Mouse (Mus musculus) thymus, adult 2 months (tissue): ENCODE data around the gene Chml. TPM values are rescaled to one million over a fixed set of nuclear protein-coding genes. Genes with fewer than 3 reads are reported as not detected.
A peak's percentile ranks its signal among the peaks of the same experiment; 100 is the strongest.

ENCODE experiments used
- DNase-seq: peaks from one replicate; pipeline ENCODE4 v3.0.0; 2021
- H3K27ac ChIP-seq: fragments of 200-500 bp; 2 replicates; pipeline ENCODE4 v1.5.1; 2012; ENCODE audit warnings: low read length, control low read depth; ENCODE audit not compliant: control insufficient read depth, insufficient read depth
- H3K27me3 ChIP-seq: fragments of 200-500 bp; 2 replicates; pipeline ENCODE4 v1.6.1; 2012; ENCODE audit warnings: mild to moderate bottlenecking, low read length, moderate library complexity, mixed read lengths; ENCODE audit not compliant: control insufficient read depth, insufficient read depth
- H3K36me3 ChIP-seq: fragments of 200-500 bp; 2 replicates; pipeline ENCODE4 v1.6.1; 2012; ENCODE audit warnings: mild to moderate bottlenecking, low read length, moderate library complexity; ENCODE audit not compliant: control insufficient read depth, insufficient read depth
- H3K4me1 ChIP-seq: fragments of 200-500 bp; replicated peaks from 2 replicates; pipeline ENCODE4 v1.6.1; 2012; ENCODE audit warnings: low read length; ENCODE audit not compliant: control insufficient read depth, insufficient read depth
- H3K4me3 ChIP-seq: fragments of 200-500 bp; 2 replicates; pipeline ENCODE4 v1.5.1; 2012; ENCODE audit warnings: mild to moderate bottlenecking, low read length, control low read depth, moderate library complexity; ENCODE audit not compliant: control insufficient read depth, insufficient read depth
- CTCF ChIP-seq: fragments of 200-500 bp; IDR thresholded peaks from 2 replicates; pipeline ENCODE4 v1.5.1; 2012; ENCODE audit warnings: mild to moderate bottlenecking, control low read depth, low read length, moderate library complexity, borderline replicate concordance; ENCODE audit not compliant: control insufficient read depth, poor library complexity, insufficient read depth; ENCODE audit errors: extremely low read depth
- POLR2A ChIP-seq: fragments of 200-500 bp; IDR thresholded peaks from 2 replicates; pipeline ENCODE4 v1.6.1; 2012; ENCODE audit warnings: mild to moderate bottlenecking, low read length, control low read depth, moderate library complexity; ENCODE audit not compliant: control insufficient read depth, poor library complexity, insufficient read depth; ENCODE audit errors: extremely low read depth
- WGBS: fragments of 180-500 bp; shearing (Covaris S2); methylation state at CpG from one replicate; pipeline ENCODE4 v1.1.7; 2018; 5-methylcytosine and 5-hydroxymethylcytosine counted together
- polyA plus RNA-seq: library from polyadenylated mRNA; depleted of rRNA; stranded (reverse); fragments of >200 nt; gene quantifications from 2 replicates; pipeline ENCODE4 v1.2.3, GENCODE M21; 2012

The Chml gene
- polyA plus RNA-seq, 1 experiment, result 18.3 TPM

DNA sequence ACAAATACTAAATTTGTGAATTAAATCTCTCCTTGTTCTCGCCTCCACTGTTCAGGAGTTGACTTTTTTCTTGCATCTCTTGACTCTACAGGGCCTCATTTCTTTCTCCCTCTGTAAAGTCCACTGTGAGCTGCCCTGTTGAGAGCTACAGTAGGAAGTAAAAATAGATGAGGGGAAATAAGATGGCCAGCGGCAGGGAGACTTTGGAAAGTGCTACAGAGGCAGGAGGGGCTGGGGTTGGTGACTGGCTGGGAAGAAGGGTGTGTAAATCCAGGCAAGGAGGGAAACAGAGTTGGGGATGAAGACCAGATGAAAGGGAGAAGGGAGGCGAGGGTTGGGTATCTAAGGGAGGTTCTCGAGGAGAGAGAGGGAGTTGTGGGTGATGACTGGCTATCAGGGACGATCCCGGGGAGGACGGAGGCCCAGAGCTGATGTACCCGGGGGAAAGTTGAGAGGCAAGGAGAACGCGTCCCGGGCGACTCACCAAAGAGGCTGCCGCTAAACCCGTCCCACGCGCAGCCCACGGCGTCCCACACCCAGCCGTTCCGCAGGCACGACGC lies 935 bp downstream of the Chml start:
- Histone ChIP-seq H3K27me3 (no peaks in the 10 kb centered on the region), H3K27ac (no peak overlapping the region), H3K4me1 (peaks cover 7% of the 10 kb centered on the region), H3K36me3 (peaks cover 3% of the 10 kb centered on the region; the same call in 1 of the 2 replicates), H3K4me3 (peak overlapping the region; percentile 82)
- DNase-seq, result no peak
- TF ChIP-seq CTCF (no peak), POLR2A (no peak)
- 3% methylated on average over 22 of the region's 22 CpGs for WGBS

- Histone ChIP-seq H3K27ac (no peak overlapping the region), H3K4me3 (no peak overlapping the region), H3K36me3 (no peaks in the 10 kb centered on the region), H3K27me3 (no peaks in the 10 kb centered on the region), H3K4me1 (no peaks in the 10 kb centered on the region)
- 85% methylated on average over 6 of the region's 6 CpGs for WGBS
- no peak for DNase-seq
- no peak for TF ChIP-seq CTCF
- no peak for TF ChIP-seq POLR2A
Observed at GRCm38 (mm10) chr1:175680995-175681394, 11.7 kb downstream of the Chml start.

DNA sequence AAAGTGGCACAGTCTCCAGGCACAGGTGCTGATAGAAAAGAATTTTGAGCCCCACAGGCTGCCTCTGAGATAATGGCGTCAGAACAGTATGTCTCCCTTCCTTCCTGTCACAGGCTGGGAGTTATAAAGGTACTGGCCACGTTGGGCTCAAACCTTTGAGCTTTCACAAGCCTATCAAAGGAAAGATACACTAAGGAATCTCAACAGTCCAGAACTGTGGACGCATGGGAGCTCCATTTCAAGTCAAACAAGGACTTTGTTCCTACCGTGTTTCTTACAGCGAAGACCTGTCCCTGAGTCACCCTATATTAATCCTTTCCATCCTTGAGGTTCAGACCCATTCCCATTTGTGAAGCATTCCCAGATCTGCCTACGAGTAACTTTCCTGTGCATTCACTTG lies 15.2 kb downstream of the Chml start:
- no peaks in the 10 kb centered on the region for H3K27me3 ChIP-seq
- no peak overlapping the region for H3K27ac ChIP-seq
- no peaks in the 10 kb centered on the region for H3K36me3 ChIP-seq
- WGBS, result 85% methylated on average over 6 of the region's 6 CpGs
- no peak overlapping the region for H3K4me3 ChIP-seq
- DNase-seq, result no peak
- TF ChIP-seq POLR2A, result no peak
- no peak for TF ChIP-seq CTCF
- no peaks in the 10 kb centered on the region for H3K4me1 ChIP-seq

GRCm38 (mm10) chr1:175675116-175675515 lies 17.6 kb downstream of the Chml start:
- Histone ChIP-seq H3K27ac (no peak overlapping the region), H3K36me3 (no peaks in the 10 kb centered on the region), H3K4me3 (no peak overlapping the region), H3K27me3 (no peaks in the 10 kb centered on the region), H3K4me1 (no peaks in the 10 kb centered on the region)
- TF ChIP-seq POLR2A, result no peak
- no peak for TF ChIP-seq CTCF
- WGBS, result 86% methylated on average over 6 of the region's 6 CpGs
- no peak for DNase-seq

- WGBS, result 83% methylated on average over 7 of the region's 7 CpGs
- DNase-seq, result no peak
- Histone ChIP-seq H3K27ac (no peak overlapping the region), H3K4me1 (no peaks in the 10 kb centered on the region), H3K4me3 (no peak overlapping the region), H3K27me3 (no peaks in the 10 kb centered on the region), H3K36me3 (no peaks in the 10 kb centered on the region)
- TF ChIP-seq CTCF (no peak), POLR2A (no peak)
Observed at GRCm38 (mm10) chr1:175673563-175674325, 19.0 kb downstream of the Chml start.

- H3K27ac ChIP-seq, result no peak overlapping the region
- H3K4me1 ChIP-seq, result no peaks in the 10 kb centered on the region
- H3K36me3 ChIP-seq, result no peaks in the 10 kb centered on the region
- H3K27me3 ChIP-seq, result no peaks in the 10 kb centered on the region
- TF ChIP-seq CTCF, result no peak
- no peak for TF ChIP-seq POLR2A
- no peak for DNase-seq
- 4% methylated on average over 1 of the region's 1 CpGs for WGBS
- H3K4me3 ChIP-seq, result no peak overlapping the region
Observed at GRCm38 (mm10) chr1:175671626-175672025, 21.1 kb downstream of the Chml start.
